Mouse (Mus musculus): ENCODE results near the gene H13. TPM values are rescaled to one million over a fixed set of nuclear protein-coding genes. Genes with fewer than 3 reads are reported as not detected.
A peak's percentile ranks its signal among the peaks of the same experiment; 100 is the strongest.

H13 gene
- polyA plus RNA-seq, 1 experiment from 2014 or later, result 90.7 TPM

DNA sequence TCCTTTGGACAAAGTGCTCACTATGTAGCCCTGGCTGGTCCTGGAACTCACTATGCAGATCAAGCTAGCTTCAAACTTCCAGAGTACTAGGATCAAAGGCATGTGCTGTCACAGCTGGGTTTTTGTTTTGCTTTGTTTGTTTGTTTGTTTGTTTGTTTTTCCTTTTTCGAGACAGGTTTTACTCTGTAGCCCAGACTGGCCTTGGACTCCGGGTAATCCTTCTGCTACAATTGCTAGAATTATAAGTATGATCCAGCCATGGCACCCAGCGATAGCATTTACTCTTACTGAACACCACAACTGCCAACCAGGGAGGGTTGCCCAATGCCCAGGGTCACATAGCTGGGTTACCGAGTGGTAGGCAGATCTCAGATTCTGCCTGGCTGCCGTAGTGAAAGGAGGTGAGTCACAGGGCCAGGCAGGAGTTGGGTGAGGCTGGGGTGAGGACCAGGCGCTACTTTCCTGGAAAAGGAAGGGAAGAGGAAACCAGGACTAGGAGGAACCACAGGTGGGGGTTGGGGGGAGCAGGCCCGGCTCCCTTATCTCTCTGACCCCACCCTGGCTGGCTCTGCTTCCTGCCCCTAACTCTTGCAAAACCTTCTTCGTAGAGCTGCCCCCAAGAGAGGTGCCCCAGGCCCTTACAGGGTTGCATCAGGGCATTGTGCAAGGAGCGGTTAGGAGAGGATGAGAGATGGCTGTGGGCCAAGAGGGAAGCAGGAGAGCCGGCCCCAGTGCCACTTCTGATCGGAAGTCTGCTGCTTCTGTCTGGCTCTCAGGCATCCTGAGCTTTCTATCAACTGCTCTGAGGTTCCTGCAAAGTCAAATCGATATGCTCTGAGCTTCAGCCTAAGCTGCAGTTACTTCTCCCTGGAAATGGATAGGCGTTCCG is 72.1 kb downstream of the H13 start:
- no peaks in the 10 kb centered on the region for H3K36me3 ChIP-seq (replicated peaks)
- no peaks in the 10 kb centered on the region for H3K9me3 ChIP-seq
- peaks cover 58% of the 10 kb centered on the region for H3K4me1 ChIP-seq
- H3K27ac ChIP-seq, result peak overlapping the region; percentile 81
- peak overlapping the region; percentile 14; the same call in 1 of the 2 replicates for H3K4me3 ChIP-seq
- DNase-seq (ENCODE audit: extremely low spot score, low spot score), result no peak
- 67% methylated on average over 14 of the region's 14 CpGs for WGBS
- peaks cover 46% of the 10 kb centered on the region for H3K27me3 ChIP-seq (ENCODE audit: poor library complexity, severe bottlenecking)

DNA sequence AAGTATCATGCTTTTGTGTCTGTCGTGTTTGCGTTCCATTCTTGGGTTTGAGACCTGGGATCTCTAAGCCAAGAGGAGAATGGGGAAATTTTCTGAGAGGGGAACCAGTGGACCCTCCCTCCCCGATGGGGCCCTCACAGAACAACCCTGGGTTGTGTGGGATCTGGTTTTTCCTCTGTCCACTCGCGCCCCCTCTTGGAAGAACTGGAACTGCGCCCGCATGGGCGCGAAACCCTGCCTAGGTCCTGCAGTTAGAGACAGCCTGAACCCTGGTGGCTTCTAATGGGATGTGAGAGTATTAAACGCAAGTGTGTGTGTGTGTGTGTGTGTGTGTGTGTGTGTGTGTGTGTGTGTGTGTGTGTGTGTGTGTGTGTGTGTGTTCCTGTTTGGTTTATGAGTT is 73.2 kb downstream of the H13 start:
- no peaks in the 10 kb centered on the region for H3K9me3 ChIP-seq
- peak overlapping the region; percentile 81 for H3K27ac ChIP-seq
- H3K4me1 ChIP-seq, result peaks cover 48% of the 10 kb centered on the region
- WGBS, result 19% methylated on average over 10 of the region's 10 CpGs
- no peak overlapping the region for H3K4me3 ChIP-seq
- peaks cover 40% of the 10 kb centered on the region for H3K27me3 ChIP-seq (ENCODE audit: poor library complexity, severe bottlenecking)
- DNase-seq (ENCODE audit: extremely low spot score, low spot score), result peak; percentile 75
- no peaks in the 10 kb centered on the region for H3K36me3 ChIP-seq (replicated peaks)

DNA sequence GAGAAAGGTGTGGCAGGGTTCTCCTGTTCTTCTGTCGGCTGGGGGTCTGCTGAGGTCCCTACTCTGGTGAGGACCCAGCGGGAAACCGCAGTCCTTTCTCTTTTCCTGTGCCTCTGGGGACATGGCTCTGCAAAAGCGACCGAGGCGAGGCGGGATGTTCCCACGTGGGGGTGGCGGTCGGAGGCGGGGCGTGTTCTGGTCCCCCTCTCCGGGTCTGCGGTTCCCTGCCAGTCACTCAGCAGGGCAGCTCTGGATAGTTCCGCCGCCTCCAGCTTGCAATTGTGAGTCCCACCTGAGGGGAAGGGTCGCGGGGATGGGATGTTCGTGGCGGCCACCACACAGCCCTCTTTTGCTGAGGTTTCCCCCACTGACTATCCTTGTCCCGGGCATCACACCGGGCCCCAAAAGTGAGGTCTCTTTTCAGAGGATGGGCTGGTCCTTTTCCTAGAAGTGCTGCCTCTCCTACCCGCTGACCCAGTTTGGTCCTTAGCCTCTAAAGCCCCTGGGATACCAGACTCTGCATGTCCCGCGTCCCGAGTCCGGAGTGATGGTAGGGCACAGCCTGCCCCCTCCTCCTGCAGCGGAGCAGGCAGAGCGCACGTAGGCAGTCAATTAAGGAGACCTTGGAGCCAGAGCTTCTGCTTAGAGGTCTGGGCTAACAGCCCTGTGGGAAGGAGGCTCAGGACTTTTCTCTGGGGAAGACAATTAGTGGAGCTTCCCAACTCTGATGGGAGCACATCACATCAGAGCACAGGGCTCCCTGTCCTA is 84.9 kb downstream of the H13 start, which contains the start of gene Cox4i2:
Gene Cox4i2 (plus strand): TSS at position 230 of the 768 bp plus-strand sequence.
- peaks cover 46% of the 10 kb centered on the region for H3K27me3 ChIP-seq (ENCODE audit: poor library complexity, severe bottlenecking)
- H3K27ac ChIP-seq, result peak within 1 kb of the TSS; percentile 76
- DNase-seq (ENCODE audit: extremely low spot score, low spot score), result peak; percentile 42

DNA sequence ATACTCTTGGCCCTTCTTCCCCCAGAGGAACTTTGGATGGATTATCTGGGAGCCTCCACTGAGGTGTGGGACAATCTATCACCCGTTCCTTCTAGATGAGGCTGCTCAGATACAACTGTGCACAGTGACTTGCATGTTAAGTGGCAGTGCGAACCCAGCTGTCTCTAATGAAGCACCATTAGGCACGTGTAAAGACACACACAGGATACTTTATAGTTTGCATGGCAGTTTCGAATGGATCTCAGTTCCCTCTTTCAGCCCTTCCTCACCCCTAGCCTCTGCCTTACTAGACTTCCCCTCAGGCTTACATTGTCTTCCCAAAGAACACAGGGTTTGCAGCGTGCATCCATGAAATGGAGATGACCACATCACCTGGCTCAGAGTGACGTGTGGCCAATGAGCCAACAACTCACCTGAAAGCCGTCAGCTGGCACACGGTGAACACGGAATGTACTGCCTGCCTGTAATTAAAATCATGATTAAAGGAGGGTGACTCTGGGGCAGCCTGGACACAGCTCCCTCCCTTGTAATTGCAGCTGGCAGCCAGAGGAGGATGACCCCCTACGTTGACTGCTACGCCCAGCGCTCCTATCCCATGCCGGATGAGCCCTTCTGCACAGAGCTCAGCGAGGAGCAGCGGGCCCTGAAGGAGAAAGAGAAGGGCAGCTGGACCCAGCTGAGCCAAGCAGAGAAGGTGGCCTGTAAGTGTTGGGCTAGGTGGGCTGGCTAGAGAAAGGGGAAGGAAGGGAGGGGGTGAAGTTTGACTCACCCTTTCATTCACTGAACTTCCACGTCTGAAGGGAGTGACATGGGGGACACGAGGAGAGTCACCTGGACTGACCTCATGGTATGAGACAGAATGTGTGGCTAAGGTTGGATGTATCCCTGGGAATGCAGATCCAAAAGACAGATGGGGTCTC is 87.5 kb downstream of the H13 start:
- no peak overlapping the region for H3K4me3 ChIP-seq
- peaks cover 21% of the 10 kb centered on the region for H3K4me1 ChIP-seq
- H3K27ac ChIP-seq, result no peak overlapping the region
- H3K36me3 ChIP-seq (replicated peaks), result no peaks in the 10 kb centered on the region
- H3K27me3 ChIP-seq (ENCODE audit: poor library complexity, severe bottlenecking), result peaks cover 46% of the 10 kb centered on the region
- DNase-seq (ENCODE audit: extremely low spot score, low spot score), result no peak
- H3K9me3 ChIP-seq, result no peaks in the 10 kb centered on the region
- 76% methylated on average over 17 of the region's 17 CpGs for WGBS

More for the DNA sequence above, 84.9 kb downstream of the H13 start, which contains the start of gene Cox4i2:
- 3% methylated on average over 30 of the region's 30 CpGs for WGBS
- peak within 1 kb of the TSS; percentile 49 for H3K4me3 ChIP-seq
- no peaks in the 10 kb centered on the region for H3K9me3 ChIP-seq
- H3K4me1 ChIP-seq, result peaks cover 25% of the 10 kb centered on the region
- no peaks in the 10 kb centered on the region for H3K36me3 ChIP-seq (replicated peaks)

DNA sequence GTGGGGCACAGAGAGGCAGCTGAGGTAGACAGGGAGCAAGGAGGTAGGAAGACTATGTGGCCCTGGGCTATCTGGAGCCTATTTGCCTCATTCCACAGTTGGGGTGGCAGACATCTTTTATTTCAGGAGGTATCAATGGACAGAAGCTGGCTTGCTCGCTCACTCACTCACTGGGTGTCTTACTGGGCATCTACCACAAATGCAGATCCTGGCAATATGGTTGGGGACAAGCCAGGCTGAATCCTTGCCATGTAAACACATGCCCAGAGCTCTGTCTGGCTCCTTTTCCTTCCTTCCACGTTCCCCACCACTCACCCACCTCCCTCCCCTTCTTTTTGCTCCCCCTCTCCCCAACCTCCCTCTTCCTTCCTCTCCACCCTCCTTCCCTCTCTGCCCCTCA is 88.2 kb downstream of the H13 start:
- no peak overlapping the region for H3K27ac ChIP-seq
- DNase-seq (ENCODE audit: extremely low spot score, low spot score), result no peak
- H3K9me3 ChIP-seq, result no peaks in the 10 kb centered on the region
- peaks cover 21% of the 10 kb centered on the region for H3K4me1 ChIP-seq
- H3K36me3 ChIP-seq (replicated peaks), result no peaks in the 10 kb centered on the region
- no peak overlapping the region for H3K4me3 ChIP-seq
- WGBS, result 69% methylated on average over 2 of the region's 2 CpGs
- peaks cover 46% of the 10 kb centered on the region for H3K27me3 ChIP-seq (ENCODE audit: poor library complexity, severe bottlenecking)

Other genes with a start within 250 kb of the H13 start
- not detected in 2 replicates for gene Defb23, start 204.8 kb upstream of the H13 start, polyA plus RNA-seq (2016; fragmentation: Nextera tagmentation; extraction: Ambion mirVana)
- gene Defb20, start 192.4 kb upstream of the H13 start, polyA plus RNA-seq (2016; fragmentation: Nextera tagmentation; extraction: Ambion mirVana), result not detected in 2 replicates
- gene Defb22, start 179.3 kb upstream of the H13 start, polyA plus RNA-seq (2016; fragmentation: Nextera tagmentation; extraction: Ambion mirVana), result not detected in 2 replicates
- gene Defb26, start 157.8 kb upstream of the H13 start, polyA plus RNA-seq (2016; fragmentation: Nextera tagmentation; extraction: Ambion mirVana), result not detected in 2 replicates
- not detected in 2 replicates for gene Defb28, start 151.2 kb upstream of the H13 start, polyA plus RNA-seq (2016; fragmentation: Nextera tagmentation; extraction: Ambion mirVana)
- not detected in 2 replicates for gene Defb29, start 129.4 kb upstream of the H13 start, polyA plus RNA-seq (2016; fragmentation: Nextera tagmentation; extraction: Ambion mirVana)
- gene Gm17416, start 100.1 kb upstream of the H13 start, polyA plus RNA-seq (2016; fragmentation: Nextera tagmentation; extraction: Ambion mirVana), result not detected in 2 replicates
- gene Defb21, start 96.7 kb upstream of the H13 start, polyA plus RNA-seq (2016; fragmentation: Nextera tagmentation; extraction: Ambion mirVana), result not detected in 2 replicates
- gene Defb19, start 89.1 kb upstream of the H13 start, polyA plus RNA-seq (2016; fragmentation: Nextera tagmentation; extraction: Ambion mirVana), result not detected in 2 replicates
- gene Defb45, start 70.1 kb upstream of the H13 start, polyA plus RNA-seq (2016; fragmentation: Nextera tagmentation; extraction: Ambion mirVana), result not detected in 2 replicates
- gene Defb36, start 65.1 kb upstream of the H13 start, polyA plus RNA-seq (2016; fragmentation: Nextera tagmentation; extraction: Ambion mirVana), result not detected in 2 replicates
- gene Defb25, start 46.4 kb upstream of the H13 start, polyA plus RNA-seq (2016; fragmentation: Nextera tagmentation; extraction: Ambion mirVana), result not detected in 2 replicates
- gene Rem1, start 42.5 kb upstream of the H13 start, polyA plus RNA-seq (2016; fragmentation: Nextera tagmentation; extraction: Ambion mirVana), result 0.16 and 0.18 TPM in 2 replicates
- gene Mcts2, start 17.6 kb downstream of the H13 start, polyA plus RNA-seq (2016; fragmentation: Nextera tagmentation; extraction: Ambion mirVana), result 39.1 and 40.3 TPM in 2 replicates
- gene Id1, start 66.8 kb downstream of the H13 start, polyA plus RNA-seq (2016; fragmentation: Nextera tagmentation; extraction: Ambion mirVana), result 57.5 and 61.1 TPM in 2 replicates
- 3.0 and 4.2 TPM in 2 replicates for gene Cox4i2, start 84.7 kb downstream of the H13 start, polyA plus RNA-seq (2016; fragmentation: Nextera tagmentation; extraction: Ambion mirVana)
- 98.5 and 104 TPM in 2 replicates for gene Bcl2l1, start 162.3 kb downstream of the H13 start, polyA plus RNA-seq (2016; fragmentation: Nextera tagmentation; extraction: Ambion mirVana)
- gene Tpx2, start 178.5 kb downstream of the H13 start, polyA plus RNA-seq (2016; fragmentation: Nextera tagmentation; extraction: Ambion mirVana), result 162 and 163 TPM in 2 replicates
- gene Mylk2, start 241.9 kb downstream of the H13 start, polyA plus RNA-seq (2016; fragmentation: Nextera tagmentation; extraction: Ambion mirVana), result 0.06 and 0.12 TPM in 2 replicates

All from forebrain, embryonic 10.5 days (tissue).